12 mouse cellular contexts compared by ENCODE assay signal in genomic region chr17:8328511-8329174, GRCm38 (mm10). TPM values are rescaled to one million over a fixed set of nuclear protein-coding genes. Genes with fewer than 3 reads are reported as not detected.
DNase-seq lines count a peak whose midpoint lies in the region; ATAC-seq and TF ChIP-seq lines count a peak whose summit lies in the region.
"Had no signal": no experiment of that assay in that cellular context is flagged by ENCODE, and none has a peak within 500 bp of the region (broad histone marks: within the 10 kb centered on the region; RNA-seq: fewer than 3 reads in every experiment).

No protein-coding gene starts in this region.

- no peak overlapping the region for H3K4me2 ChIP-seq in forebrain, embryonic 14.5 days (ENCODE audit: low read length)
- no peak overlapping the region for H3K4me2 ChIP-seq in forebrain, embryonic 16.5 days (ENCODE audit: low read length)
- no peak overlapping the region for H3K4me2 ChIP-seq in lung, embryonic 14.5 days
- H3K4me2 ChIP-seq: forebrain, embryonic 12.5 days; hindbrain, embryonic 15.5 days; limb, embryonic 12.5 days had no signal

- H3K4me1 ChIP-seq in forebrain, embryonic 14.5 days (ENCODE audit: control insufficient read depth, insufficient read depth, low read length), result no peaks in the 10 kb centered on the region
- H3K4me1 ChIP-seq in forebrain, embryonic 16.5 days (replicated peaks; ENCODE audit: control insufficient read depth, insufficient read depth, low read length), result no peaks in the 10 kb centered on the region
- no peaks in the 10 kb centered on the region for H3K4me1 ChIP-seq in lung, embryonic 14.5 days (ENCODE audit: insufficient read depth)
- H3K4me1 ChIP-seq: forebrain, embryonic 12.5 days; hindbrain, embryonic 15.5 days; limb, embryonic 12.5 days had no signal

- no peaks in the 10 kb centered on the region for H3K27me3 ChIP-seq in forebrain, embryonic 14.5 days (replicated peaks; ENCODE audit: control insufficient read depth, insufficient read depth, low read length)
- no peaks in the 10 kb centered on the region for H3K27me3 ChIP-seq in forebrain, embryonic 16.5 days (replicated peaks; ENCODE audit: control insufficient read depth, insufficient read depth, low read length)
- no peaks in the 10 kb centered on the region for H3K27me3 ChIP-seq in lung, embryonic 14.5 days (ENCODE audit: insufficient read depth, low read length)
- H3K27me3 ChIP-seq: forebrain, embryonic 12.5 days; hindbrain, embryonic 15.5 days; limb, embryonic 12.5 days had no signal

- no peak overlapping the region for H3K9ac ChIP-seq in forebrain, embryonic 14.5 days (ENCODE audit: low read length)
- H3K9ac ChIP-seq in forebrain, embryonic 16.5 days (replicated peaks; ENCODE audit: low read depth, low read length), result no peak overlapping the region
- no peak overlapping the region for H3K9ac ChIP-seq in lung, embryonic 14.5 days
- H3K9ac ChIP-seq: forebrain, embryonic 12.5 days; hindbrain, embryonic 15.5 days; limb, embryonic 12.5 days had no signal

- no peak for DNase-seq in forebrain, embryonic 14.5 days (ENCODE audit: low spot score)
- peak; percentile 30 for DNase-seq in lung, embryonic 14.5 days
- no peak for DNase-seq in lung, postnatal 25 days (ENCODE audit: low spot score)
- peak; percentile 16 for DNase-seq in T-cell, adult 2 months (ENCODE audit: low spot score)
- DNase-seq in layer of hippocampus, postnatal 14 days (ENCODE audit: low spot score in 2 of 2), result no peak
- DNase-seq in adrenal gland, postnatal 25 days, result no peak
- DNase-seq: cerebellum, adult 11 months had no signal

- 0 out of 2 replicates have a peak, but pooled peaks have one; percentile 29 for ATAC-seq in forebrain, embryonic 14.5 days
- no peak for ATAC-seq in forebrain, embryonic 16.5 days
- ATAC-seq in lung, embryonic 14.5 days (ENCODE audit: insufficient read depth), result no peak; the same call in 1 of the 2 replicates
- ATAC-seq in megakaryocyte-erythroid progenitor cell, adult 5-6 weeks (replicated peaks; ENCODE audit: low FRiP score, low TSS enrichment, poor library complexity, severe bottlenecking), result peak; percentile 74

- no peak overlapping the region for H3K27ac ChIP-seq in forebrain, embryonic 14.5 days (ENCODE audit: low read depth, low read length)
- H3K27ac ChIP-seq in forebrain, embryonic 16.5 days (ENCODE audit: low read length), result no peak overlapping the region
- H3K27ac ChIP-seq in lung, embryonic 14.5 days (ENCODE audit: low read depth), result no peak overlapping the region
- H3K27ac ChIP-seq: forebrain, embryonic 12.5 days; hindbrain, embryonic 15.5 days; limb, embryonic 12.5 days had no signal

- TF ChIP-seq CTCF in lung, embryonic 14.5 days (IDR thresholded peaks at IDR 0.05; ENCODE audit: low read depth), result peak; percentile 54

- 72% methylated on average over 7 of the region's 7 CpGs for WGBS in forebrain, embryonic 14.5 days
- WGBS in forebrain, embryonic 16.5 days, result 73% methylated on average over 7 of the region's 7 CpGs
- 71% methylated on average over 7 of the region's 7 CpGs for WGBS in lung, embryonic 14.5 days

- H3K36me3 ChIP-seq in forebrain, embryonic 14.5 days (ENCODE audit: control insufficient read depth, insufficient read depth, low read length), result peaks cover 14% of the 10 kb centered on the region
- H3K36me3 ChIP-seq in forebrain, embryonic 16.5 days (ENCODE audit: control insufficient read depth, insufficient read depth), result peaks cover 6% of the 10 kb centered on the region; the same call in 1 of the 2 replicates
- peaks cover 5% of the 10 kb centered on the region; the same call in 1 of the 2 replicates for H3K36me3 ChIP-seq in lung, embryonic 14.5 days (ENCODE audit: insufficient read depth)

- H3K4me3 ChIP-seq in forebrain, embryonic 14.5 days (ENCODE audit: low read depth, low read length), result no peak overlapping the region
- no peak overlapping the region for H3K4me3 ChIP-seq in forebrain, embryonic 16.5 days (replicated peaks; ENCODE audit: low read length)
- H3K4me3 ChIP-seq in lung, embryonic 14.5 days (ENCODE audit: low read depth, low read length), result no peak overlapping the region
- H3K4me3 ChIP-seq: forebrain, embryonic 12.5 days; hindbrain, embryonic 15.5 days; limb, embryonic 12.5 days had no signal

- H3K9me3 ChIP-seq in forebrain, embryonic 14.5 days (replicated peaks; ENCODE audit: control insufficient read depth, low read length), result no peaks in the 10 kb centered on the region
- no peaks in the 10 kb centered on the region for H3K9me3 ChIP-seq in forebrain, embryonic 16.5 days (ENCODE audit: control insufficient read depth, low read length)
- no peaks in the 10 kb centered on the region for H3K9me3 ChIP-seq in lung, embryonic 14.5 days (ENCODE audit: low read depth, low read length)
- H3K9me3 ChIP-seq: forebrain, embryonic 12.5 days; hindbrain, embryonic 15.5 days; limb, embryonic 12.5 days had no signal

RNA-seq across cellular contexts. Expression of gene Prr18, which starts 8.6 kb away (rescaled TPM):
- 9.7 and 10.8 TPM in 2 replicates for polyA plus RNA-seq in forebrain, embryonic 14.5 days (2014; fragmentation: Nextera tagmentation; extraction: Ambion mirVana)
- 10.5 and 12.2 TPM in 2 replicates for polyA plus RNA-seq in forebrain, embryonic 16.5 days (2015; fragmentation: Nextera tagmentation; extraction: Ambion mirVana)
- 2.1 and 2.3 TPM in 2 replicates for polyA plus RNA-seq in lung, embryonic 14.5 days (2014; fragmentation: Nextera tagmentation; extraction: Ambion mirVana)
- total RNA-seq in megakaryocyte-erythroid progenitor cell, adult 5-6 weeks (2014; fragmentation: Nextera tagmentation), result 0.15 TPM in 1 of 2 replicates, not detected in the other
- total RNA-seq in megakaryocyte-erythroid progenitor cell, adult 5-6 weeks (2017), result not detected in 2 replicates
- total RNA-seq in layer of hippocampus, postnatal 14 days (2021), result 10 to 100 TPM; 12.2 to 13.6 TPM
- total RNA-seq in adrenal gland, postnatal 25 days (2021), result 0.43 and 0.95 TPM in 2 replicates

RNA-seq across cellular contexts. Expression of gene Sft2d1, which starts 17.7 kb away (rescaled TPM):
- polyA plus RNA-seq in forebrain, embryonic 14.5 days (2014; fragmentation: Nextera tagmentation; extraction: Ambion mirVana), result 155 and 159 TPM in 2 replicates
- 141 and 165 TPM in 2 replicates for polyA plus RNA-seq in forebrain, embryonic 16.5 days (2015; fragmentation: Nextera tagmentation; extraction: Ambion mirVana)
- polyA plus RNA-seq in lung, embryonic 14.5 days (2014; fragmentation: Nextera tagmentation; extraction: Ambion mirVana), result 61.0 and 67.4 TPM in 2 replicates
- total RNA-seq in megakaryocyte-erythroid progenitor cell, adult 5-6 weeks (2014; fragmentation: Nextera tagmentation), result 63.1 and 137 TPM in 2 replicates
- total RNA-seq in megakaryocyte-erythroid progenitor cell, adult 5-6 weeks (2017), result 24.3 and 29.9 TPM in 2 replicates
- total RNA-seq in layer of hippocampus, postnatal 14 days (2021), result 10 to 100 TPM; 55.7 to 58.9 TPM
- total RNA-seq in adrenal gland, postnatal 25 days (2021), result 50.8 and 67.0 TPM in 2 replicates

RNA-seq across cellular contexts. Expression of gene T2, which starts 27.1 kb away (rescaled TPM):
- polyA plus RNA-seq in forebrain, embryonic 14.5 days (2014; fragmentation: Nextera tagmentation; extraction: Ambion mirVana), result 0.35 and 0.51 TPM in 2 replicates
- 0.22 and 0.37 TPM in 2 replicates for polyA plus RNA-seq in forebrain, embryonic 16.5 days (2015; fragmentation: Nextera tagmentation; extraction: Ambion mirVana)
- 0.20 and 0.35 TPM in 2 replicates for polyA plus RNA-seq in lung, embryonic 14.5 days (2014; fragmentation: Nextera tagmentation; extraction: Ambion mirVana)
- total RNA-seq in megakaryocyte-erythroid progenitor cell, adult 5-6 weeks (2014; fragmentation: Nextera tagmentation), result not detected in 2 replicates
- 0.27 TPM in 1 of 2 replicates, not detected in the other for total RNA-seq in megakaryocyte-erythroid progenitor cell, adult 5-6 weeks (2017)
- total RNA-seq in layer of hippocampus, postnatal 14 days (2021), result under 1 TPM; 0.64 to 0.88 TPM
- not detected in 2 replicates for total RNA-seq in adrenal gland, postnatal 25 days (2021)

RNA-seq across cellular contexts. Expression of gene Mpc1, which starts 45.9 kb away (rescaled TPM):
- 340 and 366 TPM in 2 replicates for polyA plus RNA-seq in forebrain, embryonic 14.5 days (2014; fragmentation: Nextera tagmentation; extraction: Ambion mirVana)
- 343 and 355 TPM in 2 replicates for polyA plus RNA-seq in forebrain, embryonic 16.5 days (2015; fragmentation: Nextera tagmentation; extraction: Ambion mirVana)
- polyA plus RNA-seq in lung, embryonic 14.5 days (2014; fragmentation: Nextera tagmentation; extraction: Ambion mirVana), result 154 and 160 TPM in 2 replicates
- total RNA-seq in megakaryocyte-erythroid progenitor cell, adult 5-6 weeks (2014; fragmentation: Nextera tagmentation), result 123 and 153 TPM in 2 replicates
- 119 and 137 TPM in 2 replicates for total RNA-seq in megakaryocyte-erythroid progenitor cell, adult 5-6 weeks (2017)
- 100 to 1,000 TPM; 165 to 175 TPM for total RNA-seq in layer of hippocampus, postnatal 14 days (2021)
- 262 and 318 TPM in 2 replicates for total RNA-seq in adrenal gland, postnatal 25 days (2021)

Comparison
In these comparisons a context has a peak if more than half of its experiments do, and no peak if none do; other contexts are left out.
1. ATAC-seq: peak in forebrain, embryonic 14.5 days (single experiment) and megakaryocyte-erythroid progenitor cell, adult 5-6 weeks (single experiment); none in forebrain, embryonic 16.5 days (single experiment) and lung, embryonic 14.5 days (single experiment).
2. DNase-seq: peak in lung, embryonic 14.5 days (single experiment) and T-cell, adult 2 months (single experiment); none in forebrain, embryonic 14.5 days (single experiment), lung, postnatal 25 days (single experiment), layer of hippocampus, postnatal 14 days (0 of 2) and adrenal gland, postnatal 25 days (single experiment).